Mouse (Mus musculus) brain, embryonic 18.5 days (tissue): ENCODE data around the gene Ankrd54.
A peak's percentile ranks its signal among the peaks of the same experiment; 100 is the strongest.

Source experiments
- DNase-seq: peaks from one replicate; pipeline ENCODE4 v3.0.0-alpha.2; 2012; ENCODE audit warnings: low read depth, low spot score

Ankrd54 gene

GRCm38 (mm10) chr15:79062376-79063159, at the start of gene Ankrd54:
Ankrd54 (minus strand) TSS chr15:79062893.
- peak; percentile 100 for DNase-seq

- no peak for DNase-seq
Measured at GRCm38 (mm10) chr15:79111774-79112173, 49.1 kb upstream of the Ankrd54 start.

GRCm38 (mm10) chr15:79110528-79110927, 47.8 kb upstream of the Ankrd54 start:
- DNase-seq = no peak

DNA sequence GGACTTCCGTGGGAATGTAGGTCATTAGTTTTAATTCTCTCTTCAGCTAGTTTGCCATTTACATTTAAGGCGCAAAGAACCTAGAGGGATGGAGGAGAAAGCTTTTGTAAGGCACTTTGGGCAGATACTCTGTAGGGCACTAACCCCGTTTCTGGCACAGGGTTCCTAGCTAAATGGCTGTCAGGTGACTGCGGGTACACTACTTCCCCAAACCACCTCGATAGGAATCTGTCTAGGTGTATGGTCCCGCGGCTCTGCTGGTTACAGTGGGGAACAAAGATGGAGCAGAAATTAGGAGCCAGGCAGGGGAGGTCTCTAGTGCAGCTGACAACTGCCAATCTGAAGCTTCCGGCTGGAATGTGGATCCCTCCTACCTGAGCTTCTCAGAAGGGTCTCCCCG, 47.3 kb upstream of the Ankrd54 start:
- DNase-seq = no peak

GRCm38 (mm10) chr15:79109321-79109934, 46.7 kb upstream of the Ankrd54 start:
- no peak for DNase-seq

DNA sequence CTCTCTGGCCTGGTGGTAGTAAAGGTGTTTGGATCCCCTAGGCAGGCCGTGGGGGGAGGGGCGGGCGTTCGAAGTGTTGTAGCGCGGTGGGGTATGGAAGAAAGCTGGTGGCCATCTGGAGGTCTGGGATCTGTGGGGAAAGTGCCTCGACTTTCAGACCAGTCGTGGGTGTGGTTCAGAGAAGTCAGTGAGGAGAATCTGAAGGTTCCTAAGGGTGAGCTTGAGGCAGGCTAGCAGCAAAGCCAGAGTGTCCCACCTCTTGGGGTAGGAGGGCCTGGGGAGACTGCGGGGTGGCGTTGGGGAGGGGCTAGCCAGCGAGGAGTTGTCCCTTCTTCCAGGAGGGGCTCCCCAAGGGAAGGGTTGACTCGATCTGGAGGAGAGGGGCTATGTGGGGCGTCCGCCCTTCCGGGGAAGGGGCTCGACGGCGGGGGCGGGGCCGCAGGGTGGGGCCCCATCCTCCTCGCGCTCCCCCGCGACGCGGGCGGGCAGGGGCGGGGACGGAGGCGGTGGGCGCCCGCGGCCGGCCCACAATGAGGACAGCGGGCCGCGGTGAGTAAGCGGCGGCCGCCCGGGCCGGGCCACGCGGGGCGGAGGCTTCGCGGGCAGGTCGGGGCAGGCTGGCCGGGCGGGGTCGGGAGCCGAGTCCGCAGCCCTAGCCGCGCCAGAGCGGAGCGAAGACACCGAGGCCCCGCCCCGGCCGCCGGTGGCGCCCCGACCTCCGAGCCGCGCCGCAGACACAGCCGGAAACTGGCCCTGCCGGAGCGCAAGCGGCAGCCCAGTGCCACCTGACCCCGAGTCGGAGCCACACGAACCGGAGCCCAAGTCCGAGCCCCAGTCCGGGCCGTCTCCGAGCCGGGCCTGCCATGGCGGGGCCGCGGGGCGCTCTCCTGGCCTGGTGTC, 46.0 kb upstream of the Ankrd54 start, which contains the start of gene Micall1:
TSS of gene Micall1 (plus strand) at position 478 of the 900 bp plus-strand sequence.
- no peak for DNase-seq

DNA sequence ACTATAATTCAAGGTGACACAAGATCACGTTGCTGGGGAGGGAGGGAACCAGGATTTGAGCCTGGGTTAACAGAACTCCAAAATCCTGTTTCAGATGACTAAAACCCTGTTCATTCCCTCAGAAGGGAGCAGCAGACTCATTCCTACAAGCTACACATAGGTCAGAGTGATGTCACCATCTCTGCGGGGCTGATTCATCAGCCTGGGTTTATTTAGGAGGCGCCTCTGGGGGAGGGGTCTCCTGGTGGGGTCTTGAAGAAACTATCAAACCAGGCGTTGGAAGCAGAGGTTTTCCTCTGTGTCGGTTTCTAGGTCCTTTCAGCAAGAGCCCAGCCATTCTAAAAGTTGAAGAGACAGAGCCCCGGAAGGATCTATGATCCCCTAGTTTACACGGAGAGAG, 45.3 kb upstream of the Ankrd54 start:
- no peak for DNase-seq

DNA sequence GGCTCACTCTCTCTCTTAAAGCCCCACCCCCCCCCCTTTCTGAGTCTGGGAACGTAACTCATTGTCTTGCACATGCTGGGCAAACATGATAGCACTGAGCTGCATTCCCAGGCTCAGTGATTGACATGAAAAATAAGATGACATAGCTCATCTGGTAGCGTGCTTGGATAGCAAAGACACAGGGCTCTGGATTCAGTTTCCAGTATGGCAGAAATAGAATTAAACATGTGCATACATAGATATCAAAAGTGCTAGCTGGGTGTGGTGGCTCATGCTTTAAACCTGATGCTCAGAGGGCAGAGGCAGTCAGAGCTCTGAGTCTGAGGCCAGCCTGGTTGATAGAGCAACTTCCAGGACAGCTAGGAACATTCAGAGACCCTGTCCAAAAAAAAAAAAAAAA, 43.1 kb upstream of the Ankrd54 start:
- DNase-seq = no peak

GRCm38 (mm10) chr15:79103264-79103663, 40.6 kb upstream of the Ankrd54 start:
- DNase-seq = no peak

GRCm38 (mm10) chr15:79101531-79101930, 38.8 kb upstream of the Ankrd54 start:
- no peak for DNase-seq

DNA sequence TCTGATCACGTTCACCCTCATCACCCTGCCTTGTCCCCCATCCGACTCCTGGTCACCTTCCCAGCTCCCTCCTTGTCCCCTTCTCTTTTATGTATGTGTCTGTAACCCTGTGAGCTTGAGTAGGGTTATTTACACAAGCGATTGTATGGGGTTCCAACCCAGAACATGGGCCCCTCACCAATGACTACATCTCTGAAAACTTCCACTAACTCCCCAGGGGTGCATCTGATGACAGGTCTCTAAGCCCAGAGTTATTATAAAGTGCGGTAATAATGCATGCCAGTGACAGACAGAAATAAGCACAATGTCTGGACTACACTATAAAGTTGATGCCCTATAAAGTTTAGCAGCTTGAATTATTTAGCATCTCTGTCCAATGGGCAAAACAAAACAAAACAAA, 37.7 kb upstream of the Ankrd54 start:
- DNase-seq = no peak

DNA sequence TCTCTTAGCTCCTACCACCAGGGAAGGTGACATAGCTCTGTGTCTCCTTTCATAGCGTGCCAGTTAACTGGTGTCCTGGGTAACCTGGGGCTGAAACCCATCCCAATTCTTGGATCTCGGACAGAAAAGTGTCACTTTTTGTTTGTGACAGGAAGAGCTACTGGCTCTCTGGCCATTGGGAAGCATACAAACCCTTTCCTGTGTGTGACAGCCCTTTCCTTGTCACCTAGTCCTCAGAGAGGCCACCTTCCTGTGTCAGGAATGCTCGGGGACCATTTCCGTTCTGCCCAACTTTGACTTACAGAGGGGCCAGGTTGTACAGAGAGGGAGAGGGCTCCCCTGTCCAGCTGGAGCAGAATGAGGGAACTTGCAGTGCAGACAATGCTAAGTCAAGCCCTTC, 36.8 kb upstream of the Ankrd54 start:
- DNase-seq = no peak

DNA sequence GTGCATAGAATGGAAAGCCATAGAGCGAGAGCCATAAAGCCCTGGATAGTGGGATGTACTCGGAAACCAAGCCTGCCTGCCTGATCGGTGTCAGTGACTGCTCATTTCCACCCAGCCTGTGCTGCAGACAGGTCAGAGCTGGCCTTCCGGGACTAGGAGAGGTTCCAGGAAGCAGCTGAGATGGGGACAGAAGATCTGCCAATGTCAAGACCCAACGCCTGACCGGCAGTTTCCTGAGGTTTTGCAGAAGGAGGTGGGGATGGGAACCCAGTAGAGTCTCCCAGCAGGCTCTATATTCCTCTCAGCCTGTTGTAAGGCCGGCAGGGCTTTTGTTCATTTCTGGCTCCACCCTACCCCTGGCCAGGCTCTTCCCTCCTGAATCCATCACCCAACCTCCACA, 36.2 kb upstream of the Ankrd54 start:
- no peak for DNase-seq

GRCm38 (mm10) chr15:79098220-79098619, 35.5 kb upstream of the Ankrd54 start:
- no peak for DNase-seq

DNA sequence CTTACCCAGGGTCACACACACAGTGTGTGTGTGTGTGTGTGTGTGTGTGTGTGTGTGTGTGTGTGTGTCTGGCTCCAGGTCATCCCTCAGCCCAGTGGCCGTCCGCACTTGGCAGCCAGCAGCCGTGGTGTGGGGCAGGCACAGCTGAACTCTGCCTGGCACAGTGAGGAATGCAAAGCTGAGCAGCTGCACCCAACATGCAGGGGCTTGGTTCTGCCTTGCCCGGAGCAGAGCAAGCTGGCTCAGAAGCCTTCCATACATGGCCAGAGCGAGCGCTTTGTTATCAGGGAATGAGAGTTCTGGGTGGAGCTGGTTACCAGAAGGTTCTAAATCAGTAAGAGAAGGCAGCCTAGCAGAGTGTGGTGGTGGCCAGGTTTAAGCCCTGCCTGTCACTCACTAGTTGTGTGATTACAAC, 34.9 kb upstream of the Ankrd54 start:
- no peak for DNase-seq

GRCm38 (mm10) chr15:79097135-79097534, 34.4 kb upstream of the Ankrd54 start:
- no peak for DNase-seq

DNA sequence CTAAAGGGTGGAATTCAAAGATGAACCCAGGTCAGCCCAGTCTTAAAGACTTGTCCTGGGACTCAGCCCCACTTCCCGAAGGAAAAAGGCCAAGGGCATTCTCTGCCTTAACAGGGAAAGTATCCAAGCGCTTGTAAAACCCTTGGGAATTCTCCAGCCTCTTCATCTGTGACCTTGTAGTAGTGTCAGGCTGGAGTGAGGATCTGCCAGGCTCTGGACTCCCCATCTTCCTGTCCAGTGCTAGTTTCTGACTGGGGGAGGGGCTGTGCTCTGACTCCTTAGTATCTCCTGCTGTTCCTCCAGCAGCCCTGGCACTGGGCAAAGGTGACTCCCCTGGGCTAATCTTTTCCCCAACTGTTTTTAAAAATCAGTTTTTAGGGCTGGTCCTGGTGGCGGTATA, 33.9 kb upstream of the Ankrd54 start:
- no peak for DNase-seq

DNA sequence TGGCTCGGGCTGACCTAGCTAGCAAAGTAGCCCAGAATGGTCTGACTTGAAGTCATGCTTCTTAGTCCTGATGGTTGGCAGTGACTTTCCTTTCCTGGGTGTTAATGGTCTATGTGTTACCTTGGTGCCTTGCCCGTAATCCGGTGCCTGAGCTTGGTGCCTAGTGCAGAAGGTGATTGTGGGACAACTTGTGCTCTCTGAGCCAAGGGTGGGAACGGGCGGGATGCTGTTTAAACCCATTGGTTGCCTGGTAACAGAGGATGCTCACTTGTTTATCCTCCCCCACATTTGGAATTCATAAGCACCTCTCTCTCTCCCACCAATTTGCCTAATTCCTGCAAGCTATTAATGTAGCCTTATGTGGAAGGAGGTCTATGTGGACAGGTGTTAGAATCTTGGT, 32.8 kb upstream of the Ankrd54 start:
- no peak for DNase-seq

DNA sequence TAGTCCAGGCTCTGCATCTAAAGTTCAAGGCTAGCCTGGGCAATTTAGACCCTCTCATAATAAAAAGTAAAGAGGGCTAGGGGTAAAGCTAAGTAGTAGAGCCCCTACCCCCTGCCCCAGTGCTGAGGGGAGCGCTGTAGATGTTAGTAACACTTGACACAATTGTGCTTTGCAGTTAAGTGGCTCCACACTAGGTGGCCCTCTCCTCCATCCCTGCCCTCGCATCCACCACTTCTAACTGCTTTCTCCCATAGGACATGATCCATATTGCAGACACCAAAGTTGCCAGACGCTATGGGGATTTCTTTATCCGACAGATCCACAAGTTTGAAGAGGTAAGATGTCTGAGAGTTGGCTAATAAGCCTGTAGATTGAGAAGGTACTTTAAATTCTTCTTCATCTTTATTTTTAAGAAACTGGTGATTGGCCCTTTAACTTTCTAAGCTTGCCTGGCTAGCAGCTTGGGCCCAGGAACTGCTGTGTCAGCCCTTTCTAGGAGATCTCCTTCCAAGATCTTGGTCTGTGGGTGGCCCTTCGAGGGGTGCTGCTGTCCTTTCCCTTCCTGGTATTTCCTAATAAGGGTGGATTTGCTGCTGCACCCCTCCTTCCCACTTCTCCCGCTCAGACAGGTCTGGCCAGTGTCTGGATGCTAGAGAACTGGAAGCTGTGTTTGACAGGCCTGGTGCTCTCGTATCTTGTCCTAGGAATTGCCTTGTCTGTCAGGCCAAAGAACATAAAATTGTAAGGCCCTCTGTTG, 30.6 kb upstream of the Ankrd54 start:
- no peak for DNase-seq

DNA sequence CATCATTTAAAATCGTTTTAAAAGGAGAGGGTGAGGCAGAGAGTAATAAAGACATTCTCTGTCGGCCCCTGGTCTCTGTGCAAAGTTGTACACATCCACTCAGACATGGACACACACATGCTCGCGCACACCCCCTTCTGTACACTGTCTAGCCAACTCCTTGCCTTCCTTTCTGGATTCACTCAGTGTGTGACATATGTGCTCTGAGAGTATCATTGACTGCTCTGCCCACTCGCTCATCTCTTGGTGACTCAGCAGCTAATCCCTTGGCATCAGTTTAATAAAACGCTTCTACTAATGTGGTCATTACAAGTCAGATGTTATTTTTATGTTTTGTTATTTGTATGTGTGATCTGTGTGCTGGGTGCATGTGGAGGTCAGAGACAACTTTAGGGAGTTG, 29.6 kb upstream of the Ankrd54 start:
- DNase-seq = no peak

GRCm38 (mm10) chr15:79079567-79079966, 16.9 kb upstream of the Ankrd54 start:
- no peak for DNase-seq
